Mouse (Mus musculus) olfactory bulb, adult 2 months (tissue): Measurements from ENCODE around the gene Srd5a2.

Source experiments
- CTCF ChIP-seq: fragments of 200-500 bp; IDR thresholded peaks from 2 replicates; pipeline ENCODE4 v1.5.1; 2012; ENCODE audit warnings: low read depth, mild to moderate bottlenecking, low read length, moderate library complexity; ENCODE audit not compliant: insufficient read depth
- POLR2A ChIP-seq: fragments of 200-500 bp; IDR thresholded peaks from 2 replicates; pipeline ENCODE4 v1.6.1; 2012; ENCODE audit warnings: mild to moderate bottlenecking, low read depth, low read length, moderate library complexity; ENCODE audit not compliant: insufficient read depth

DNA sequence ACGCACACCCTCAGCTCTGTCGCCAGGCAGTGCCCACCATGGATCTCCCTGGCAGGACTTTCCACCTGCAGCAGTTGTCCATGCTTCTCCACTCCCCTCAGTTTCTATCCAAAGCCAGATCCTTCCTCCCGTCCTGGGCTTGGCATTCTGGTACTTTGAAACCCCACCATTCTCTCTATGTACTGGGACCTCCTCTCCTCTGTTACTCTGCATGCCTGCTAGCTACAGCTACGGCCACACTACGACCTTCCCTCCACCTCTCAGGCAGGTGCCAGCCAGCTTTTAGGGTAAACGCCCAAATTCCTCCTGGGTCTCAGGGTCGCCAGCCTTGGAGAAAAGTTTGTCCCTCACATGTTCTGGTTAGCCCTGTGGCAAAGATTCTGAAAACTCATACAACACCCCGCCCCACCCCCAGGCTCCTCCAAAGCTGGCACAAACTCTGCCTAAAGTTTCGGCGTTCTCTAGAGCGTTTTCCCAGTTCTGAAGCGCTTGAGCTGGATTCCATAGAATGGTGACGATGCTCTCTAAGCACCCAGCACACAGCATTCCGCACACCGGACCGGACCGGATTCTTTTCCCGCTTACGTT, 607 bp upstream of the Srd5a2 start:
- no peak for TF ChIP-seq CTCF
- TF ChIP-seq POLR2A = no peak
